Mouse (Mus musculus) heart, adult 9 months (tissue): Measurements from ENCODE around the gene Olfr140.

Experiments
- DNase-seq, 2 experiments: peaks; one replicate each; pipeline ENCODE4 v3.0.0; 2022; ENCODE audit warnings: low spot score in 2 of 2

Olfr140 gene

GRCm38 (mm10) chr2:90063494-90063893, at the start of gene Olfr140:
Gene Olfr140 (minus strand): TSS chr2:90063594.
- DNase-seq: no peak

GRCm38 (mm10) chr2:90070065-90070464, 6.7 kb upstream of the Olfr140 start:
- no peak for DNase-seq

- DNase-seq: no peak
Measured at GRCm38 (mm10) chr2:90035037-90035436, 28.4 kb downstream of the Olfr140 start, which contains the start of gene Olfr1265. Gene Olfr1265 (plus strand): TSS chr2:90035337.

- DNase-seq: no peak
Measured at GRCm38 (mm10) chr2:90025477-90025876, 37.9 kb downstream of the Olfr140 start, which contains the start of gene Olfr1264. Gene Olfr1264 (minus strand): TSS chr2:90025577.

GRCm38 (mm10) chr2:90011831-90012230, 51.6 kb downstream of the Olfr140 start, which contains the start of gene Olfr1263:
Gene Olfr1263 (plus strand): TSS chr2:90012131.
- no peak for DNase-seq

- DNase-seq: no peak
Measured at GRCm38 (mm10) chr2:89999845-90000244, 63.5 kb downstream of the Olfr140 start, which contains the start of gene Olfr1262. Gene Olfr1262 (plus strand): TSS chr2:90000145.
